8 mouse cellular contexts compared by ENCODE assay signal in genomic region chr11:22437140-22437850, GRCm38 (mm10).
DNase-seq lines count a peak whose midpoint lies in the region; ATAC-seq and TF ChIP-seq lines count a peak whose summit lies in the region.

No protein-coding gene starts in this region.

- H3K9ac ChIP-seq in forebrain, embryonic 12.5 days: no peak overlapping the region
- no peak overlapping the region for H3K9ac ChIP-seq in heart, postnatal 0 days (replicated peaks; ENCODE audit: low read depth, low read length)
- H3K9ac ChIP-seq in lung, embryonic 14.5 days: no peak overlapping the region

- 0 out of 2 replicates have a peak, but pooled peaks have one; percentile 31 for TF ChIP-seq EP300 in heart, postnatal 0 days (IDR thresholded peaks at IDR 0.05; ENCODE audit: low read depth)

- peak; percentile 74 for TF ChIP-seq CTCF in heart, postnatal 0 days (IDR thresholded peaks at IDR 0.05; ENCODE audit: low read depth)
- TF ChIP-seq CTCF in lung, embryonic 14.5 days (IDR thresholded peaks at IDR 0.05; ENCODE audit: low read depth): peak; percentile 71

- no peaks in the 10 kb centered on the region for H3K27me3 ChIP-seq in forebrain, embryonic 12.5 days
- H3K27me3 ChIP-seq in heart, postnatal 0 days (ENCODE audit: control insufficient read depth, insufficient read depth, low read length): no peaks in the 10 kb centered on the region
- no peaks in the 10 kb centered on the region for H3K27me3 ChIP-seq in lung, embryonic 14.5 days (ENCODE audit: insufficient read depth, low read length)

- ATAC-seq in forebrain, embryonic 12.5 days (ENCODE audit: low FRiP score): peak; percentile 89
- peak; percentile 99 for ATAC-seq in heart, postnatal 0 days (ENCODE audit: insufficient read depth, low read depth)
- ATAC-seq in lung, embryonic 14.5 days (ENCODE audit: insufficient read depth): peak; percentile 95

- no peak overlapping the region for H3K4me3 ChIP-seq in forebrain, embryonic 12.5 days (replicated peaks)
- H3K4me3 ChIP-seq in heart, postnatal 0 days (ENCODE audit: low read depth, low read length): no peak overlapping the region
- no peak overlapping the region for H3K4me3 ChIP-seq in lung, embryonic 14.5 days (ENCODE audit: low read depth, low read length)

- peak; percentile 63 for DNase-seq in 3134 (ENCODE audit: extremely low read depth, insufficient read length, low spot score)
- peak; percentile 83 to 85 for DNase-seq in adrenal gland, postnatal 36 days
- peak; percentile 85 for DNase-seq in heart, postnatal 0 days (ENCODE audit: low spot score)
- DNase-seq in kidney, postnatal 4 days: peak; percentile 62 to 79
- peak; percentile 80 for DNase-seq in lung, embryonic 14.5 days
- DNase-seq in retina, postnatal 1 day: peak; percentile 51
- DNase-seq in spleen, adult 18-20 months: no peak

- no peaks in the 10 kb centered on the region for H3K36me3 ChIP-seq in forebrain, embryonic 12.5 days (replicated peaks)
- H3K36me3 ChIP-seq in heart, postnatal 0 days (replicated peaks; ENCODE audit: control insufficient read depth, insufficient read depth, low read length): no peaks in the 10 kb centered on the region
- no peaks in the 10 kb centered on the region for H3K36me3 ChIP-seq in lung, embryonic 14.5 days (ENCODE audit: insufficient read depth)

- H3K4me1 ChIP-seq in forebrain, embryonic 12.5 days: peaks cover 5% of the 10 kb centered on the region
- H3K4me1 ChIP-seq in heart, postnatal 0 days (ENCODE audit: control insufficient read depth, insufficient read depth): peaks cover 17% of the 10 kb centered on the region
- H3K4me1 ChIP-seq in lung, embryonic 14.5 days (ENCODE audit: insufficient read depth): peaks cover 15% of the 10 kb centered on the region; the same call in 1 of the 2 replicates

- H3K27ac ChIP-seq in forebrain, embryonic 12.5 days: no peak overlapping the region
- H3K27ac ChIP-seq in heart, postnatal 0 days (ENCODE audit: low read depth): peak overlapping the region; percentile 59
- 0 out of 2 replicates have a peak overlapping the region, but pooled peaks have one; percentile 60 for H3K27ac ChIP-seq in lung, embryonic 14.5 days (ENCODE audit: low read depth)

- no peak overlapping the region for H3K4me2 ChIP-seq in forebrain, embryonic 12.5 days
- no peak overlapping the region for H3K4me2 ChIP-seq in heart, postnatal 0 days (ENCODE audit: low read depth, low read length)
- H3K4me2 ChIP-seq in lung, embryonic 14.5 days: no peak overlapping the region

- 15% methylated on average over 5 of the region's 5 CpGs for WGBS in forebrain, embryonic 12.5 days
- WGBS in heart, postnatal 0 days: under 1% methylated on average over 5 of the region's 5 CpGs
- WGBS in lung, embryonic 14.5 days: 6% methylated on average over 5 of the region's 5 CpGs

- H3K9me3 ChIP-seq in forebrain, embryonic 12.5 days: no peaks in the 10 kb centered on the region
- H3K9me3 ChIP-seq in heart, postnatal 0 days (replicated peaks; ENCODE audit: control insufficient read depth, low read length): no peaks in the 10 kb centered on the region
- H3K9me3 ChIP-seq in lung, embryonic 14.5 days (ENCODE audit: low read depth, low read length): no peaks in the 10 kb centered on the region

Comparison
In these comparisons a context has a peak if more than half of its experiments do, and no peak if none do; other contexts are left out.
1. DNase-seq: peak in 3134 (single experiment), adrenal gland, postnatal 36 days (2 of 2), heart, postnatal 0 days (single experiment), kidney, postnatal 4 days (2 of 2), lung, embryonic 14.5 days (single experiment) and retina, postnatal 1 day (single experiment); none in spleen, adult 18-20 months (0 of 2).
2. Peak in every context shown above with its lines, with median percentiles within 50 percentile points of each other: ATAC-seq.